Mouse (Mus musculus) gastrocnemius, postnatal 14 days (tissue): ENCODE results near the gene Maneal. TPM values are rescaled to one million over a fixed set of nuclear protein-coding genes. Genes with fewer than 3 reads are reported as not detected.

Experiments used
- DNase-seq: peaks from one replicate; pipeline ENCODE4 v3.0.0; 2021; ENCODE audit warnings: mixed read lengths
- intact Hi-C: fragments of 180-260 bp; cut with DNase I; formaldehyde crosslinking; loops from one replicate; pipeline ENCODE4 v1.15.1; 2025; ENCODE audit warnings: low total_unique reads
- long read RNA-seq, 2 experiments: library from polyadenylated mRNA; stranded (forward); transcript quantifications; one replicate each; pipeline ENCODE4 v2.0.0; 2021
- total RNA-seq, 2 experiments: library from RNA; stranded (reverse); gene quantifications; 2 replicates each; pipeline ENCODE4 v1.2.3; 2021

Maneal gene
- total RNA-seq: under 1 TPM; 0.16 TPM
- long read RNA-seq, experiment 1: 0 reads
- long read RNA-seq, experiment 2: 0 reads

GRCm38 (mm10) chr4:124861283-124862188 is at the start of gene Maneal:
Gene Maneal (minus strand): TSS chr4:124862171.
- no peak for DNase-seq
- intact Hi-C loops: no loop called here

- no peak for DNase-seq
- intact Hi-C loops: no loop called here
Measured at GRCm38 (mm10) chr4:124905971-124906822, 44.2 kb upstream of the Maneal start.

- DNase-seq: no peak
- intact Hi-C loops: no loop called here
Measured at GRCm38 (mm10) chr4:124905417-124905816, 43.4 kb upstream of the Maneal start.

- no peak for DNase-seq
- intact Hi-C loops: no loop called here
Measured at GRCm38 (mm10) chr4:124899906-124900305, 37.9 kb upstream of the Maneal start.

GRCm38 (mm10) chr4:124898428-124898827 is 36.5 kb upstream of the Maneal start:
- intact Hi-C loops: no loop called here

GRCm38 (mm10) chr4:124894508-124895428 is 32.8 kb upstream of the Maneal start:
- intact Hi-C loops: no loop called here
- no peak for DNase-seq

More at GRCm38 (mm10) chr4:124898428-124898827, 36.5 kb upstream of the Maneal start:
- DNase-seq: no peak

GRCm38 (mm10) chr4:124893769-124894168 is 31.8 kb upstream of the Maneal start:
- no peak for DNase-seq
- intact Hi-C loops: no loop called here

- intact Hi-C loops: no loop called here
Measured at GRCm38 (mm10) chr4:124890831-124891230, 28.9 kb upstream of the Maneal start.

GRCm38 (mm10) chr4:124889935-124890334 is 28.0 kb upstream of the Maneal start:
- intact Hi-C loops: no loop called here
- no peak for DNase-seq

More at GRCm38 (mm10) chr4:124890831-124891230, 28.9 kb upstream of the Maneal start:
- no peak for DNase-seq

GRCm38 (mm10) chr4:124888702-124889101 is 26.7 kb upstream of the Maneal start:
- intact Hi-C loops: no loop called here
- no peak for DNase-seq

- peak; percentile 34 for DNase-seq
- intact Hi-C loops: no loop called here
Measured at GRCm38 (mm10) chr4:124882151-124882729, 20.3 kb upstream of the Maneal start.

- intact Hi-C loops: no loop called here
Measured at GRCm38 (mm10) chr4:124881341-124881908, 19.5 kb upstream of the Maneal start.

GRCm38 (mm10) chr4:124880599-124880998 is 18.6 kb upstream of the Maneal start, which contains the start of gene Epha10:
Gene Epha10 (plus strand): TSS chr4:124880899.
- DNase-seq: no peak
- intact Hi-C loops: no loop called here

More at GRCm38 (mm10) chr4:124881341-124881908, 19.5 kb upstream of the Maneal start:
- DNase-seq: no peak

- intact Hi-C loops: no loop called here
- DNase-seq: no peak
Measured at GRCm38 (mm10) chr4:124872719-124873118, 10.7 kb upstream of the Maneal start.

GRCm38 (mm10) chr4:124860446-124860845 is 1.5 kb downstream of the Maneal start:
- intact Hi-C loops: no loop called here
- DNase-seq: peak; percentile 71

GRCm38 (mm10) chr4:124858370-124858769 is 3.6 kb downstream of the Maneal start:
- DNase-seq: no peak
- intact Hi-C loops: loop anchor here (10.0 kb wide), 1 partner anchor 206 kb away; the partner anchor contains the start of genes Dnali1 and Snip1

- intact Hi-C loops: loop anchor here (10.0 kb wide), 1 partner anchor 209 kb away; the partner anchor contains the start of genes Dnali1 and Snip1
- DNase-seq: no peak
Measured at GRCm38 (mm10) chr4:124856294-124856693, 5.7 kb downstream of the Maneal start.
